Mouse (Mus musculus): Measurements from ENCODE around the gene Rab3d.

GRCm38 (mm10) chr9:21958372-21958771, 40.4 kb upstream of the Rab3d start:
- no peak for TF ChIP-seq CTCF (IDR thresholded peaks at IDR 0.05; ENCODE audit: low read depth, low read length)
- TF ChIP-seq POLR2A (IDR thresholded peaks at IDR 0.05; ENCODE audit: insufficient read depth, low read length) = no peak
